Mouse (Mus musculus): ENCODE results near the gene Kiz. TPM values are rescaled to one million over a fixed set of nuclear protein-coding genes. Genes with fewer than 3 reads are reported as not detected.
A peak's percentile ranks its signal among the peaks of the same experiment; 100 is the strongest.

Kiz gene
- polyA plus RNA-seq, 1 experiment, result 23.5 TPM

GRCm38 (mm10) chr2:147010952-147011351 lies 155.3 kb downstream of the Kiz start:
- Histone ChIP-seq H3K4me1 (ENCODE audit: control insufficient read depth, insufficient read depth, low read length) (peaks cover 2% of the 10 kb centered on the region; the same call in 1 of the 2 replicates), H3K4me3 (ENCODE audit: insufficient read depth, low read length) (no peak overlapping the region), H3K27ac (ENCODE audit: insufficient read depth, low read length) (no peak overlapping the region)
- TF ChIP-seq POLR2A (IDR thresholded peaks at IDR 0.05; ENCODE audit: low read depth, low read length) (no peak), CTCF (IDR thresholded peaks at IDR 0.05; ENCODE audit: borderline replicate concordance, insufficient read depth, low read length) (no peak)

DNA sequence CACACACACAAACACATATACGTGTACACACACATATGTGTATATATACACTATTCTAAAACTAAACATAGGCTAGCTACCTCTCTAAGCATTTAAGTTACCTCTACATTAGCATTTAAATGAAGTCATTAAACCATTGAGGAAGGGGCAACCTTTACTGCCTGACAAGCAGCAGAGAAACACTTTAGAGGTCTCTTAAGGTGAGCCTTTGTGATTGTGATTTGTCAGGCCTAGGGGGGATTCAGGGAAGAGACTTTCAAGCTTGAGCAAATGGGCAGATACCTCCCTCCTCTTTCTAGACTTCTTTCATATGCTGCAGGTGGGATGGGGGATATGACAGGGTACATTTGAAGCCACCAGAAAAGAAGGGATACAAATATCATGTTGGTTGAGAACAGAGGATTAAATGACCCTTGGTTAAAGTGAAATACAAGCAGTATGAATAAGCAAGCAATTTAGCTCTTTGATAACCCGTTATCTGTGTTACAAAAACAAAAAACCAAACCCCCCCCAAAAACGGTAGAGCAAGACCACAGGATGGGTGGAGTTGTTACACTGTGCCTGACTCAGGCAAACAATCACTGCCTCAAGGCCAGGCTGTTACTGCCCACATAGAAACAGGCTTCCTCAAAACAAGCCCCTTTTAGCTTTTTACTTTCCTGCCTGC lies 155.9 kb downstream of the Kiz start:
- Histone ChIP-seq H3K27ac (ENCODE audit: insufficient read depth, low read length) (peak overlapping the region; percentile 97), H3K4me1 (ENCODE audit: control insufficient read depth, insufficient read depth, low read length) (peaks cover 2% of the 10 kb centered on the region; the same call in 1 of the 2 replicates), H3K4me3 (ENCODE audit: insufficient read depth, low read length) (peak overlapping the region; percentile 94)
- TF ChIP-seq CTCF (IDR thresholded peaks at IDR 0.05; ENCODE audit: borderline replicate concordance, insufficient read depth, low read length) (no peak), POLR2A (IDR thresholded peaks at IDR 0.05; ENCODE audit: low read depth, low read length) (peak; percentile 21; the same call in 1 of the 2 replicates)

DNA sequence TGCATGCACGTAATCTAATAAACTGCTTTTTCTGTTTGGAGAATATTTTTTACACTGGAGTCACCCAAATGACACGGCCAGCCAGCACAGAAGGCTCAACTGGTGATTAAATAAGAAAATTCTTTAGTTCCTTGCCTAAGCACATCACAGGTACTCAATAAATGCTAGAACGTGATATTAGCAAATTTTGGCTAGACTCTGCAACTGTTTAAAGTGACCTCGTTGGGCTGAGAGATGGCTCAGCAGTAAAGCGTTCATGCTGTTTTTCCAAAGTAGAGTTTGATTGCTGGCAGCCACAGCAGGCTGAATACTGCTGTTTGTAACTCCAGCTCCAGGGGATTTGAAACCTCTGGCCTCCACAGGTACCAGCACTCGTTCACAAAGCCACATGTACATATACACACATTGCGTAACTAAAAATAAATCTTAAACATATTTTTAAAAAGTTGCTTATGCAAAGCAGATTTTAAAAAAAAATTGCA lies 156.5 kb downstream of the Kiz start:
- Histone ChIP-seq H3K27ac (ENCODE audit: insufficient read depth, low read length) (peak overlapping the region; percentile 97), H3K4me1 (ENCODE audit: control insufficient read depth, insufficient read depth, low read length) (peaks cover 2% of the 10 kb centered on the region; the same call in 1 of the 2 replicates), H3K4me3 (ENCODE audit: insufficient read depth, low read length) (peak overlapping the region; percentile 94)
- TF ChIP-seq CTCF (IDR thresholded peaks at IDR 0.05; ENCODE audit: borderline replicate concordance, insufficient read depth, low read length), result no peak

DNA sequence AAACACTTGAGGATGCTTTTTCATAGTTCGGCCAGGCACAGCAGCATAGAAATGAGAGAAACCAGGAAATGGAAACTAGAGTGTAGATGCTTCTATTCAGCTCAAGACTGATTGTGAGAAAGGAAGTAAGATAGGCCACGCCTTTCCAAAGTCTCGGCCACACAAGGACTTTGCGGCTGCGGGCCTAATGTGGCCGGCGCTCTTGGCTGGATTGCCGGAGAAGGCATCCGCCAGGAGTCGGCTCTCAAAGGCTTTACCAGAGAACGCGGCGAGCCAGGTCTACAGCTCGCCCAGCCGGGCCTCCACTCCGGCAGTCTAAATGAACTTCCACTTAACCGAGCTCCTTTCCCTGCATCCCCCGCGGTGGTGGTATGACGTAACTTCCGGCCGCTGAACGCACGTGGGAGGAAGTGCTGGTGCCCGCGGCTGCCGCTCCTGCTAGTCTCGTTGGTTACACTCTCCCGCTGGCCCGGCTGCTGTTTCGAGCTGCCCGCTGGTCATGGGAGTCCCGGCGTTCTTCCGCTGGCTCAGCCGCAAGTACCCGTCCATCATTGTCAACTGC lies 157.0 kb downstream of the Kiz start, which contains the start of gene Xrn2:
Gene Xrn2, plus strand, starts transcription at position 374 of the 562 bp plus-strand sequence.
- Histone ChIP-seq H3K4me3 (ENCODE audit: insufficient read depth, low read length) (peak within 1 kb of the TSS; percentile 94), H3K27ac (ENCODE audit: insufficient read depth, low read length) (peak within 1 kb of the TSS; percentile 97), H3K4me1 (ENCODE audit: control insufficient read depth, insufficient read depth, low read length) (peaks cover 2% of the 10 kb centered on the region; the same call in 1 of the 2 replicates)
- no peak for TF ChIP-seq CTCF (IDR thresholded peaks at IDR 0.05; ENCODE audit: borderline replicate concordance, insufficient read depth, low read length)
- TF ChIP-seq POLR2A (IDR thresholded peaks at IDR 0.05; ENCODE audit: low read depth, low read length), result peak; percentile 67

GRCm38 (mm10) chr2:147013194-147013969 lies 157.7 kb downstream of the Kiz start:
- peak overlapping the region; percentile 97 for H3K27ac ChIP-seq (ENCODE audit: insufficient read depth, low read length)
- peak overlapping the region; percentile 94 for H3K4me3 ChIP-seq (ENCODE audit: insufficient read depth, low read length)
- TF ChIP-seq CTCF (IDR thresholded peaks at IDR 0.05; ENCODE audit: borderline replicate concordance, insufficient read depth, low read length) (no peak), POLR2A (IDR thresholded peaks at IDR 0.05; ENCODE audit: low read depth, low read length) (peak; percentile 36; the same call in 1 of the 2 replicates)
- peaks cover 2% of the 10 kb centered on the region; the same call in 1 of the 2 replicates for H3K4me1 ChIP-seq (ENCODE audit: control insufficient read depth, insufficient read depth, low read length)

- H3K27ac ChIP-seq (ENCODE audit: insufficient read depth, low read length), result 0 out of 2 replicates have a peak overlapping the region, but pooled peaks have one; percentile 97
- TF ChIP-seq CTCF (IDR thresholded peaks at IDR 0.05; ENCODE audit: borderline replicate concordance, insufficient read depth, low read length), result no peak
- no peak for TF ChIP-seq POLR2A (IDR thresholded peaks at IDR 0.05; ENCODE audit: low read depth, low read length)
- peak overlapping the region; percentile 94 for H3K4me3 ChIP-seq (ENCODE audit: insufficient read depth, low read length)
- peaks cover 2% of the 10 kb centered on the region; the same call in 1 of the 2 replicates for H3K4me1 ChIP-seq (ENCODE audit: control insufficient read depth, insufficient read depth, low read length)
Observed at GRCm38 (mm10) chr2:147014101-147014886, 158.6 kb downstream of the Kiz start.

Other genes with a start within 250 kb of the Kiz start
- 88.1 and 105 TPM in 2 replicates for gene Xrn2, start 157.1 kb downstream of the Kiz start, polyA plus RNA-seq (2011; ENCODE audit: insufficient read length, low read depth, missing spikeins)
- gene Nkx2-4, start 229.6 kb downstream of the Kiz start, polyA plus RNA-seq (2011; ENCODE audit: insufficient read length, low read depth, missing spikeins), result not detected in 2 replicates

All from embryonic fibroblast, embryonic 13.5 days (primary cell).